Mouse (Mus musculus) adrenal gland (tissue): ENCODE measurements around the gene Usp24.

Experiments
- intact Hi-C: fragments of 180-260 bp; cut with DNase I; formaldehyde crosslinking; loops from one replicate; pipeline ENCODE4 v1.15.1; 2025

The Usp24 gene

GRCm38 (mm10) chr4:106422597-106422996 is 106.6 kb downstream of the Usp24 start:
- intact Hi-C loops, result no loop called here

- intact Hi-C loops, result no loop called here
Measured at GRCm38 (mm10) chr4:106424560-106424959, 108.5 kb downstream of the Usp24 start.

DNA sequence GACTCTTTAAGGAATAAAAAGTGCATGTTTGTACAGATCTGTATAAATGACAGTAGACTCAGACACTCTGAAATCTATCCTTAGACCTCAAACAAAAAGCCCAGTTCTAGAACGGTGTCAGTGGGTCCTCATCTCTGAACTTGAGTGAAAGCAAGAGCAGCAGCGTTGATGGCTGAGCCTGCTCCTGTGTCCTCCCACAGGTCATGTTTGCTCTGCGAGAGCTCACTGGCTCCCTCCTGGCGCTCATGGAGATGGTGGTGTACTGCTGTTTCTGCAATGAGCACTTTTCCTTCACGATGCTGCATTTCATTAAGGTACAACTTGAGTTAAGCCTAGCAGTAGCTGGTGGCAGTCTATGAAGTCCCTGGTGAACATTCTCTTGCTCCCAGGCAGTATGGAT is 110.3 kb downstream of the Usp24 start:
- intact Hi-C loops, result no loop called here

DNA sequence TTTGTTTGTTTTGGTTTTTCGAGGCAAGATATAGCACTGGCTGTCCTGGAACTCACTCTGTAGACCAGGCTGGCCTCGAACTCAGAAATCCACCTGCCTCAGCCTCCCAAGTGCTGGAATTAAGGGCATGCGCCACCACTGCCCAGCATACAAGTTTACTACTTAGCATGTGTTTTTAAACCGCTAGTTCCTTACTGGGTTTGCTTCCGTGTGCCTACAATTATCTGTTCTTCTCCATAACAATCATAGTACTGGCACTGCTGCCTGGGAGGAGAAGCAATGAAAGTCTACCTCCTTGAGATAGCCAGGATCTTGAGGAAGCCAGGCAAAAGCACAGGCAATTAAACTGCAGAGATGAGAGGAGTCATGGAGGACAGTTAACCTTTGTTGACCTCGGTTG is 112.6 kb downstream of the Usp24 start:
- intact Hi-C loops, result no loop called here

DNA sequence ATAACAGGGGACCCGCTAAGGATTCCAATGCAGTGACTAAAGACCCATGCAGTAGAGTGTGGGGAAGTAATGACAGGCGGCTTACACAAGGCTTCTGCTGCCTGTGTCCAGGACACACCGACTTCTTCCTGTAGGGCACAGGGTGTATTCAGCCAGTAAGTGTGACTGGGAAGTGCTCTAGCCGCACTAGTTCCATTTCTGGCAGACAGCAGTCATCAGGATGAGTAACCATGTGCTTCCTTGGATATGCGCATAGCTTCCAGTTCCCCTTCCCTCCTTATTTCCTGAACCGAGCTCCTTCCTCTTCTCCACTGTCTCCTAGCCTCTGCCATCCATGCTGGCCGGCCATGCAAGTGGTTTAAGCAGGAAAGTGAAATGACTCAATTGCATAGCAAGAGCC is 113.1 kb downstream of the Usp24 start:
- intact Hi-C loops, result no loop called here

DNA sequence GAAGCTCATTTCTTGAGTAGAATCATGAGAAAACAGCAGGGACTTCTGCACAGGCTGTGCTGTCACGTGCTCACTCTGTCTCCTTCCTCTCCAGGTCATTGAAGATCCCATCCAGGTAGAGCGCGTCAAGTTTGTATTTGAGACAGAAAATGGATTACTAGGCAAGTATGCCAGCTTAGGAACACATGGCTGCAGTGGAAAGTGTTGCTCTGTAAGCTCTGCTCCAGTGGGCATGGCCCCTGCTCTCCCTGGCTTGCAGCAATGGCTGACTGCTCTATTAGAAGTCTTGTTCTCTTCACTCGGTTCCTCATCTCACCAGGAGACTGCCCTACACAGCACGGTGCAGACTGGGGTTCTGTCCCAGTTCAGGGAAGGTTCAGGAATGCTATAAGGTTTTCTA is 114.4 kb downstream of the Usp24 start:
- intact Hi-C loops, result no loop called here

DNA sequence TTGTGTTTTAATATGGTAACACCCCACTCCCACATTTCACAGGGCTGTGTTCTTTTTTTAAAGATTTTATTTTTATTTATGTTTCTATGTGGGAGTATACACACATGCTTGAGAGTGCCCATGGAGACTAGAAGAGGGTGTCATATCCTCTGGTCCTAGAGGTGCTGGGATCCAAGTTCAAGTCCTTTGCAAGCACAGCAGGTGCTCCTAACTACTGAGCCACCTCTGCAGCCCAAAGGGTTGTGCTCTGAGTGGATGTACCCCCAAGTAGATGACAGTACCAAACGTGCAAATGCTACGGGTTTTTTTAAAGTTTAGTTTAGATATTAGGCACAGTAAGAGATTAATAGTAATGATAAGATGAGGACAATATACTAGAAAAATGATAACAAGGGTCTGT is 119.4 kb downstream of the Usp24 start:
- intact Hi-C loops, result no loop called here

- intact Hi-C loops, result no loop called here
Measured at GRCm38 (mm10) chr4:106436475-106436874, 120.5 kb downstream of the Usp24 start.

- intact Hi-C loops, result no loop called here
Measured at GRCm38 (mm10) chr4:106437207-106437606, 121.2 kb downstream of the Usp24 start.

DNA sequence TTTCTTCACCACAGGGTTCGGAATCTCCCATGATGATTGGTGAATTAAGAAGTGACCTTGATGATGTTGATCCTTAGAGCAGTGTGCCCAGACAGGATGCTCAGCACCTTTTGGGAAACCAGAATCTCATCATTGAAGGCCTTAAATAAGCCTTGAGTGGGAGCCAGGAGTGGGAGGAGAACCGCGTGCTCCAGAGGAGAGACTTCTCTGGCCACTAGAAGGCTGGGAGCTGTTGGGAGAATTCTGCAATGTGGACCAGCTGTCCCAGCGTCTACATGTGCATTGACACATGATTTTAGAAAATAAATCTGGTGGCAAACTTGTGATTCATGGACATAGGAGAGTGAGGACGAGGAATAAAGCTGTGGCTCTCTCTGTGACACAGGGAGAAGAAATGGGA is 122.8 kb downstream of the Usp24 start:
- intact Hi-C loops, result no loop called here

GRCm38 (mm10) chr4:106443182-106443581 is 127.2 kb downstream of the Usp24 start:
- intact Hi-C loops, result no loop called here

- intact Hi-C loops, result no loop called here
Measured at GRCm38 (mm10) chr4:106449306-106449705, 133.3 kb downstream of the Usp24 start.

- intact Hi-C loops, result no loop called here
Measured at GRCm38 (mm10) chr4:106452401-106452800, 136.4 kb downstream of the Usp24 start.

DNA sequence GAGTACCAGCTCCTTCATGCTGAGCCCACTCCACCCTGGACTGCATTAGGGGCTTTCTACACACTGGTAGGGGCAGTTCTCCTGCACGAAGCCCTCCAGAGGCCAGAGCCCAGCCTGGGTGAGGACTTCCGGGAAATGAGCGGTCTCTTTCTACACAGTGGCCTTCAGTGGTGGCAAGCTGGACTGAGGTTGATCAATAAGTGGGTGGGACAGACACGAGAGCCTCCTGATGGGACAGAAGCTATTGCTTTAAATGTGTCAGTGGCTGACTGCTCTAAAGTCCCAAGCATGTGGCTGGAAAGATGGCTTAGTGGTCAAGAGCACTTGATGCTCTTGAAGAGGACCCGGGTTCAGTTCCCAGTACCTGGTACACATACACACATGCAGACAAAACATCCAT is 137.1 kb downstream of the Usp24 start:
- intact Hi-C loops, result no loop called here

- intact Hi-C loops, result no loop called here
Measured at GRCm38 (mm10) chr4:106453516-106453915, 137.5 kb downstream of the Usp24 start.

GRCm38 (mm10) chr4:106454541-106454940 is 138.5 kb downstream of the Usp24 start:
- intact Hi-C loops, result no loop called here

DNA sequence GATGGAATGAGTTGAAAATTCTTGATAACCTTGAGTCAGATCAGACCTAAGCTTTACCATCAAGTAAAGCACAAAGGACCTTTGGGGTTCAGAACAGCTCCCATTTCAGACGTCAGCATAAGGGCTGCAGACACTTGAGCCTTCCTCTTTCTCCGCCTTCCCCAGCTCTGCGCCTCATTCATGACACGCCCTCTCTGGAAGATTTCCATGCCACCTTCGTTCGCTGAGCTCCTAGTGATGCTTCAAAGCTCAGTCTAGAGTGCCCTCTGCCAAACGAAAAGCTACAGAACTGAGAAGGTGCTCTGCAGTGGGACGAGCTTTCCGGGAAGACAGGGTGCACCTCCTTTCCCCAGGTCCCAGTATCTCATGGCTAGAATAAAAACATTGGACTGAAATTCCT is 146.0 kb downstream of the Usp24 start:
- intact Hi-C loops, result no loop called here

DNA sequence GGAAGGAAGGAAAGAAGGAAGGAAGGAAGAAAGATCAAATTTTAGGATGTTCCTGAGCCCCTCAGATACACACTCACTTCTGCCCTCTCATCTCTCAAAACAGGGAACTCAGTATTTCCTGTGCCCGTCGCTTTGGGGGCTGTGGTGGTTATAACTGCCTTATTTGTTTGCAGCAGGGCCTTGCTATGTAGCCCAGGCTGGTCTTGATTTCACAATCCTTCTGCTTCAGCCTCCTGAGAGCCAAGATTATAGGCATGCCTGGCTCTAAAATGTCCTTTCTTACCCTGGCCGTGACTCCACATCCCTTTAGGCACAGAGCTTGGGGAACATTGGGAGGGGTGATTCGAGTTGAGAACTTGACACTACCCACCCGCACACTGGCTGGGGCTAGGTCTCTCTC is 146.5 kb downstream of the Usp24 start:
- intact Hi-C loops, result no loop called here

DNA sequence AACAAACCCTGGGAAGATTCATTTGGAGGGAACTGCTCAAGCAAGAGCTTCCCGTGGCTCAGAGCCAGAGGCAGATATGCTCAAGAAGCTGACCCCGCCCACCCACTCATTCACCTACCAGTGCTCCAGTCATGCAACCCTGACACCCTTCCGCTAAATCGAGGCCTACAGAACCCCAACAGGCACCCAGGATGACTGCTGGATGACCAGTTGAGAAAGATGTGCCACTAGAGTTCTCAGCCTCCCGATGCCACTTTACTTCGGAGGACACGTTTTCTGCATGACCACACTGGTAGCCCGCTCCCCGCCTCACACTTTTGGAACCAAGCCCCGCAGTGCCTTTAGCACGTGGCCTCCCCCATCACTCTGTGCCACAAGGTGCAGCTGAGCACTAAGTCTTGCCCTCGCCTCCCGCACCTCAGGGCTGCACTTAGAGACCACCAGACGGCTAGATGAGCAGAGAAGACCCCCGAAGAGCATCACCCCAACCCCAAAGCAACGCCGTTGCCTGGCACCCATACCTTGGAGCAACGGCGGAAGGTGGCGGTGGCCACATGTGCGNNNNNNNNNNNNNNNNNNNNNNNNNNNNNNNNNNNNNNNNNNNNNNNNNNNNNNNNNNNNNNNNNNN is 147.3 kb downstream of the Usp24 start:
- intact Hi-C loops, result no loop called here

GRCm38 (mm10) chr4:106467420-106468110 is 151.6 kb downstream of the Usp24 start:
- intact Hi-C loops, result no loop called here

DNA sequence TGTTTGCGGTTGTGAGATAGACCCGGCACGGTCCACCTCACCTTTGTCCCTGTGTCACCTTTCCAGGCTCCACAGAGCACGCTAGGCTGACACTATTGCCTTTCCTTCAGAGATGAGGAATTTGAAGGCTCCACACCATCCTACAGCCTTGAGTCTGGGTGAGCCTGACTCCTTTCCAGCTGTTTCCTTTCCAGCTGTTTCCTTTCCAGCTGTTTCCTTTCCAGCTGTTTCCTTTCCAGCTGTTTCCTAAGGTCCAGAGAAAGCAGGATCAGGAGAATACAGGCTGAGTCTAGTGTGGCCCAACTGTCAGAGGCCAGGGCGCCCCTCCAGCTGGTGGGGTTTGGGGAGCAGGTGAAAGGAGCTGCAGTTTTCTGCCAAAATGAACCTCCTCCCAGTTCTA is 154.9 kb downstream of the Usp24 start:
- intact Hi-C loops, result loop anchor here (10.0 kb wide), 1 partner anchor 234 kb away; no protein-coding TSS in a partner anchor

GRCm38 (mm10) chr4:106472335-106472734 is 156.3 kb downstream of the Usp24 start:
- intact Hi-C loops, result loop anchor here (10.0 kb wide), 1 partner anchor 232 kb away; no protein-coding TSS in a partner anchor

DNA sequence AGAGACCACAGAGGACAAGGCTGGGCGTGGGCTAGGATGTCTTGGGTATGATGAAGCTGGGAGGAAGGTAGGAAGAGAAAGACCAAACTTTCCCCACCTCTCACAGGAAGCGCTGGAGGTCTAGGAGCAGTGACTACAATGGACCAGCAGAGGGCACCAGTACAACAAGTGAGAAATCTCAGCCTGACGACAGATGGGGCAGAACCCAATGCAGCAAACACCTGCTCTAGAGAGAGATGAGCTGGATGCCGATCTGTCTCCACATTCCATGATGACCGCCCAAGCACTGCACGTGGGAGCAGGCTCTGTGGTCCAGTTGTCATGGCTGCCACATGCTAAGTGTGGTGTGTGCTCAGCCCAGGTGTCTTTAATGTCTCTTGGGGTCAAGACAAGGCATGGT is 158.2 kb downstream of the Usp24 start:
- intact Hi-C loops, result loop anchor here (1.0 to 10.0 kb wide), 2 partner anchors 55 to 231 kb away; no protein-coding TSS in a partner anchor
